Mouse (Mus musculus) forelimb bud, embryonic 11.5 days (tissue): ENCODE data around the gene Cux2.

Experiments
- DNase-seq: peaks from one replicate; pipeline ENCODE4 v3.0.0-alpha.2; 2012; ENCODE audit warnings: low read depth, low spot score

The Cux2 gene

DNA sequence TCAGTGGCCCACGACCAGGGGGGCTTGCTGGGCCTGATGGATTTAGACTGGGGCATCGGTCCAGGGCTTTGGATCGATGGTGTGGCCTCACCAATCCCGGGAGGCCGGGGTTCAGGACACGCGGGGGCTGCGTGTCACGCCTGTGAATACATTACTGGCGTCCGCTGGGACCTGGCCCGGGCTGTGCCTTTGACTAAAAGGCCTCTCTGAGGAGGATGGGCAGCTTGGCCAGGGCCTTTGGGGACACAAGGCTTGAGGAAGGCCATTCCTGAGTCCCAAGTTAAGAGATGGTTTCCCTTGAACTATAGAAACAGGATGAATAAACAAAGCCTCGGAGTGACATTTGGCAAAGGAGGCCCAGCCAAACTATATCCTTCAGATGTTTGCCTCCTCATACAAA is 32.6 kb downstream of the Cux2 start:
- DNase-seq, result no peak

DNA sequence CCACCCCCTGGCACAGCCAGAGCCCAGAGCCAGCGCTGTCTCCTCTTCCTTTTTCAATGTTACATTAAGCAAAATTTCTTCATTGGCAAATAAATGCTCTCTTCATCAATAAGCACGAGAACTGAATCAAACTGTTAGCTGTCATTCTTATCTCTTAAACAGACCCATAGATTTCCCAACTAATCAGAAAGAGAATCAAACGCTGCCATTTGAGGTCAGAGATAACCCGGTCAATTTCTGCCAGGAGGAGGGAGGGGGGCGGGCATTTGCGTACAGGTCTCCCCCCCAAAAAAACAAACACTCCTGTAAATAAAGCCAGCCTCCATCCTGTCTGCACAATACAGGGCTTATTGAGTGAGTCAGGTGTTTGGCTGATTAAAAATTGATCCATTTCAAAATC is 33.2 kb downstream of the Cux2 start:
- no peak for DNase-seq

DNA sequence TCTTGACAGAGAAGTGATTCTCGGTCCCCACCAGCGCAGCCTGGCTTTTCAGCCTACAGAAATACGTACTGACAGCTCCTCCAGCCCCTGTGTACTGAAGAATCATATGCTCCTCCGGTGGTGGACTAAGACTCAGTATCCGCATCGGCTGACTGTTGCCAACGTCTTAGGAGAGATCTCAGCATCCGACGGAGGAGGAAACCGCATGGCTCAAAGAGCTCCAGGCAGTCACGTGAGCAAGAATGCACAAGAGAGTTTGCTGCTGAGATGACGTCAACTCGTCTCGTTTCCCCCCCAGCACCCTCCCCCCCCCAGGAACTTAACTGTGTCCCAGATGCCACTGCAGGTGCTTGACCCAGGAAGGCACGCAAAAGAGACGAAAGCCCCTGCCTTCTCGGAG is 34.8 kb downstream of the Cux2 start:
- no peak for DNase-seq

DNA sequence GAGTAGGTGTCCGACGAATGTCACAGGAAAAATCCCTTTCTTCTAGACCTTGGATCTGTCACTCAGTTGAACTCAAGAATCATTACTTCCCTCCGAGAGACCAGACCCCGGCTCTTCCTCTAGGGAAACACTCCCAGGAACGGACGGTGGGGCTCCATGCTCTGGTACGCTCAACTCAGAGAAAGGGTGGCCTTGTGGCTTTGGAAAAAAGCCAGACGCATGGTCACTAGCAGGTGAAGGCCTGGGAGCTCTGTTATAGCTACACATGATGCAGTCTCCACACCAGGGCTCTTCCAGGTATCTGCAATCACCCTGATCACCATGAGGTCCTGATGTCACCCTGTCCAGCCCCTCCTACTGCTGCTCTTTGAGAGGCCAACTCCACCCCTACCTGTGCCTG is 35.2 kb downstream of the Cux2 start:
- DNase-seq, result no peak

DNA sequence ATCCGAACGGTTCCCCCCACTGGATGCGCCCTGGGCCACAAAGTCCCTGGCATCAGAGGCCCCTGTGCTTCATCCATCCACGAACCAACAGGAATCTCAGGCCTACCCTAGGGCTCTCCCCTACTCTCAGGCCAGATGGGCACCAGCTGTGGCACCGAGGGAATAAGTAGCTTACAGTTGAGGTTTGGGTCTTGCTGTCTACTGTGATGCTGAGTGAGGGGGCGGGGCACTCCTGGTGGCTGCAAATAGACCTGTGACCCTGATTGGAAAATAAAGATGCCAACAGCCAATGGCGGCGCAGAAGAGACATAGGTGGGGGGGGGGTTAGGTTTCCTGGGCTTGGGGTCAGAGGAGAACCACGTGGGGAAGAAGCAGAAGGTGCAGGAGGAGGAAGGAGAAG is 38.6 kb downstream of the Cux2 start:
- DNase-seq, result peak; percentile 34

DNA sequence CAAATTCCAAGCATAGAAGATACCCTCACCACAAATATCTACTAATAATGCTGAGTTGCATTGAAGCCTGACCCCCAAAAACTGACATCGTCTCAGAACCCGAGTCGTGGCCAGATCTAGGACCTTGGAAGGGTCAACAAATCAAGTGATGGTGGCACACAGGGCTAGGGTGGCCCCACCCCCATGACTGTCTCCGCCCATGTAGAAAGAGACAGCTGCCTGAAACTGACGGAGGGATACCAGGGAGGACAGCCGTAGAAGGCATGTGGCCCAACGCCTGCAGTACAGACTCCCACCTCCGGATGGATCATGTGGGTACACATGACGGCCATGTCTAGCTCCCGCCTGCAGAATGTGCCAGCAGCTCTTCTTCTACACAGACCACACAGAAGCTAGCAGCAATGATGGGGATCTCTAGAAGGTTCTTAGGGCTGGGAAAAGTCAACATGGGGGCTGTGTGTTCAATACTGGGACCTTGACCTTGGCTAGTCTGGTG is 41.9 kb downstream of the Cux2 start:
- no peak for DNase-seq

DNA sequence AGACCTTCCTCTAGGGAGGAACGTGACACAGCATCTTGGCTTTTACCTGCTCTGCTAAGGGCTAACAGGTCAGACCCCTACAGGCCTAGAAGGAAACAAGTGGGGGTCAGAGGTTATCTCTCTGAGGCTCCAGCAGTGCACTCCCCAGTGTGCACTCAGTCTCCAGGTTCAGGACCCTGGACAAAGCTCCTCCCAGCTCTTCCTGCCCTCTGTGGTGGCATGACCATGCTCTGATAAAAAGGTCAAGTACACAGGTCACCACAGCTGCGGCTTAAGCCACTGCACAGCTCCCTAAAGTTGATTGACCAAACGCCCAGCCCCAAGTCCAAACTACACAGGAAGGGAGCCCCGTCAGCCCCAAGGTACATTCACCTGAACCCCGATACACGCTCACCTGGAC is 46.4 kb downstream of the Cux2 start:
- DNase-seq, result no peak

DNA sequence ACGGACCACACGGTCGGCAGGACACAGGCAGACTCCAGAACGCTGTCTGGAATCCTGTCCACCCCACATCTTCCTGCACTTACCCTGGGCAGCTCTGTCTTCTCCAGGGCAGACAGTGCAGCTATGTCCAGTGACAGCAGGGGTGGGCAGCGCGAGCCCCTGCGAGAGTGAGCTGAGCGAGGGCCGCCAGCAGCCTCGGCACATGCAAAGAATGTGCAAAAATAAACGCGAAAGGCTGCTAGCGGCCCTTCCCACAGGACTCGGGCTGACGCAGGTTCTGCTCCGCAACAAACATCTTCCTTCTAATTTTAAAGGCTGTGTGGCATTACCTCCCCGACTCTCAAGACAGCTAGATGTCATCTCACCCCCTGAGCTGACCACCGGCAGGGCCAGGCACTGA is 47.8 kb downstream of the Cux2 start:
- DNase-seq, result no peak

DNA sequence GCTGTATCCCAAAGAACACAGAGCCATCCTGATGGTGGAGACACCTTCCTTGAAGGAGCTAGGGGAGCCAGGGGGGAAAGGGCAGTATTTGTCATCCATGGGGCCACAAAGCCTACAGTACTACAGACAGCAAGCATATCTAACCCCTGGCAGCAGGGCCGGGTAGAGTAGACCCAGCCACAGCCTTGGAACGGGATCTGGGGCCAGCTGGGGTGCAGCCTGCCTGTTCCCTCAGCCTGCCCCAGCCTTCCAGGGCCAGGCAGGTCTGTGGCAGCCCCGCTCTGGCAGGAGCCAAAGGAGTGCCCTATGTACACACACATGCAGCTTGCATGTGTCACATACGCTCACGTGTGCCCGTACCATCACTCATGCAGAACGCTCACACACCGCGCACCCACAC is 48.6 kb downstream of the Cux2 start:
- no peak for DNase-seq

DNA sequence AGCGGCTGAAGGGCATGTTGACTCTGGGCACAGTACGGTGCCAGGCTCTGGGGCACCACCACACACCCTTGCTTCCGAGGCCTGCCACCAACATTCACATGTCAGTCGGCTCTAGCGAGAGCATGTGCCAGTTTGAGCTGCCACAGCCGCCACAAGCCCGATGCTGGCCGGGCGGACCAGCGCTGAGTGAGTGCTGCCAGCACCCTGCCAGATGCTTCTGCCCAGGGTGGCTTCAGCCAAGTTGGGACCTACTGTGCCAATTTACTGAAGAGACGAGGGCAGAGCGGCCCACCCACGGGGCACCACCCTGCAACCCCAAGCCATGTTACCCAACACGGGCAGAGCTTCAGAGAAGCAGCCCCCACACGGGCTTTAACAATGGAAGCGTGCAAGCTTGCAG is 49.5 kb downstream of the Cux2 start:
- no peak for DNase-seq

DNA sequence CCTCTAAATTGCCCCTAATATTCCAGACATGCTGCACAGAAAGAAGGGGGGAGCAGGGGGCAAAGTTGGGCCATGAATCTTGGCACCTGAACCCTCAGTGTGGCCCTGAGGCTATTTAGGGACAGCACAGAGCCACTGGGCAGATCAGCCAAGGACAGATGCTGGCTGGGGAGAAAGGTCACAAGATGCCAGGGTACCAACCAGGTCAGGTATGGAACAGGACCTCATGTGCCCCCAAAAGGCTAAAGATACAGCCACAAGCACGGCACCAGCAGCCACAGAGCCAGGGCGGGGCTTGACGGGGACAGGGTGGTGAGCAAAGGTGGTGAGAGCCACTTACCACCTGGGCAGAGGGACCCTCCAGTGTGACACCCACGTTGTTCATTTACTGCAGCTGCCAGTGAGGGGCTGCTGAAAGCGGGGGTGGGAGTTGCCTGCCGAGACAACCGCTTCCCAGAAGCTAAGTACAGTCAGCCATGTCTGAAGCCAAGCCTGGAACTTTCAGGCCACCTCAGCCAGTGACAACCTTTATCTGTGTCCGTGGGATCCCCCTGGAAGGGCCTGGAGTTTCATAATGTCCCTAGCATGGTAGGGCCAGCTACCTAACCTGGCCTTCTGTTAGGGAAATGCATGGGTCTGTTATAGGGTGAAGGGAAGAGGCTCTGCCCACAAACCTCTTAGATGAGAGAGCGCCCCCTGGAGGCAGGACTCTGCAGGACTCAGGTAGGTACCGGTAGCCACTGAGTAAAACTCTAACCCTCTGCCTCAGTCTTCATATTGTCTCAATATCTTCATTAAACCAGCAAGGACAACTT is 50.7 kb downstream of the Cux2 start:
- peak; percentile 73 for DNase-seq

DNA sequence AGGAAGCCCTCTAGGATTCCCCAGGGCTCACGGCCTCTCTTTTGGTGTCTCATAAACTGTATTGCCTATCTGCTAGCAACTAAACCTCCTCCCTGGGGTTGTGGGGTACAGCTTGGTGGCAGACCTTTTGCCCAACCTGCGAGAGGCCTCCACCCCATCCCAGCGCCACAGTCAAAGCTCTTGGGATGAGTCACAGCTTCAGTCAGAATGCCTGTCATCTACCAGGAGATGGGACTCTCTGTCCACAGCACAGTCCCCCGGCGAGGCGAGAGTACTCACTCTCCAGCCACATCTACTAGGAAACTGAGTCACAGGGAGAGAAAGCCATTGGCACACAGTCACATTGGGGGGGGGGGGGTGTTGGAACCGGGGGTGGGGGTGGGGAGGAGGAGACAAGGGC is 51.6 kb downstream of the Cux2 start:
- no peak for DNase-seq

DNA sequence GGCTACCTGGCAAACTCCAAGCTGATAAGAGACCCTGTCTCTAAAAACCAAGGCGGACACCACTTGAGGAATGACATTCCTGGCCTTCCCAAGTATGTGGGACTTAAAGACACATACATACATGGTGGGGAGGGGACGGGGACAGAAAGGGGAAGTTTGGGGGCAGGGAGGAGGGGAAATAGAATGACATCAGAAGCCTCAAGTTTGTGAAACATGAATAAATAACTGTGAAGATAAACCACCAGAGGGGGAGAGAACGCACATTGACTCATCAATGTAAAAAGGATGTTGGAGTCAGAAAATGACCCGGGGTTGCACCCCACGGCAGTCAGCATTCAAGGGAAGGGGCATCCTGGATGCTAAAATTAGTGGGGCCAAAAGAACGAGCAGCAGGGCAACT is 53.2 kb downstream of the Cux2 start:
- no peak for DNase-seq

DNA sequence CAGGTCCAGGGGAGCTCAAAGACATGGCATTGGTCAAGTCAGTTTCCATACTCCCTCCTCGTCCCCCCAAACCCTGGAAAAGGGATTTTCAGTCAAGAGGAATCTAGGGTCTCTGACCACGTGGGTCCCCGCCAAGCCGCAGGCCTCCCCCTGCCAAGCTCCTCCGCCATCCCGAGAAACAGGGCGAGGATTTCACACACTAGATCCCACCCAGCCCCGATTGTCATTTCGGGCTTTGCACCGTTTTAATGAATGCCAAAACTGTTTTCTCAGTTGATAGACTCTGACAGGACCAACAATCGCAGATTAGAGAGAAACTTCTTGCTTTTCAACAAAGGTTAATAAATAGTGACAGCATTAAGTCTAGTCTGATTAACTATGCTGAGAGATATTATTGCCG is 55.1 kb downstream of the Cux2 start:
- DNase-seq, result no peak

DNA sequence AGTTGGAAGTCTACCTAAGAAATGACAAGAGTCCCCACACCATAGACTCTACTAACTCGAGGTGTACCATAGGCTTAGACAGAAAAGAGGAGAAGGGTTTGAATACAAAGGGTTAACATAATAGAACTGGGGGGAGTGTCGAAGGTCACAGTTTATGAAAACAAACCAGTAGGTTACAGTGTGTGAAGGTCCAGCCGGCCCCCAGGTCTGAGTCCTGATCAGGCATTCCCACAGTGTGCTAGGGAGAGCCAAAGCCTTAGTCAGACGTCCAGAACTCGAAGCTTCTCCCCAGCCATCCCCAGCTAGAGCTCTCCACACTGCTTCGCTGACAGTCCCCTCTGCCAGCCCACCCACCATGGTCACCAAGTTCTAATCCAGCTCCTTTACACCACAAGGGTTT is 58.0 kb downstream of the Cux2 start:
- no peak for DNase-seq

DNA sequence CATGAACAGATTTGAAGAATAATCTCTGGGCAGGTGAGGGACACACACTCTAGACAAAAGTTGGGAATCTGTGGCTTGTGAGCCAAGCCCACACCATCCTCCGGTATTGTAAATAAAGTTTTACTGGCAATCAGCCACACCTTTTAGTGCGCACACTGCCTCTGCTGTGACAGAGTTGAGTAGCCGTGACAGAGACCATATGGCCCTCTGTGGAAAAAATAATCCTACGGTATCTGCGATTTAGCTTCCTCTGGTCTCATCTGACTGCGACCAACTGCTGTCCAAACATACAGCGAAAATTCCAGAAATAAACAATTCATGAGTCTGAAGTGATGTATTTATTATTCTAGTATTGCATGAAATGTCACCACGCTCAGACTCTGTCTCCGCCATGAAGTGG is 64.0 kb downstream of the Cux2 start:
- DNase-seq, result no peak

DNA sequence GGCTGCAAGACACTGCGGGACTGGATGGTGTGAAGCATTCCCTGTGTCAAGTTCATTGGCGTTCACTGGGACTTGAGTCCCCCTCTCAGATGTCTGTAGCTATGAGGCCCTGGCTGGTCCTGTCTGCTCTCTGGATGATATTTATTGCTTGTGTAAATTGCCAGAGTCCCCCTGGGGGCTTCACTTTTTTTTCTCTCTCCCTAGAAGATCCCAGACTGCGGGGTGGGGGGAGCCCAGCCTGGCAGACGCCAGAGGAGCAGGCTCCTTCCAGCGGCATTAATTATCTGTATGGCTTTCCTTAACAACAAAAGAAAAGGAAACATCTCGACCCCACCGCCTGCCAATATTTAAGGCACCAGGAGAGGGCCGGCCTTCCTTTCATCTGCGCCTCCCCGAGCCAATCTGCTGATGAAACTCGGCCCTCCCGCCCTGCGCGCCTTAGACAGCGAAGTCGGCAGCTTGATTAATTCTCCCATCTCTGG is 68.2 kb downstream of the Cux2 start:
- peak; percentile 68 for DNase-seq

DNA sequence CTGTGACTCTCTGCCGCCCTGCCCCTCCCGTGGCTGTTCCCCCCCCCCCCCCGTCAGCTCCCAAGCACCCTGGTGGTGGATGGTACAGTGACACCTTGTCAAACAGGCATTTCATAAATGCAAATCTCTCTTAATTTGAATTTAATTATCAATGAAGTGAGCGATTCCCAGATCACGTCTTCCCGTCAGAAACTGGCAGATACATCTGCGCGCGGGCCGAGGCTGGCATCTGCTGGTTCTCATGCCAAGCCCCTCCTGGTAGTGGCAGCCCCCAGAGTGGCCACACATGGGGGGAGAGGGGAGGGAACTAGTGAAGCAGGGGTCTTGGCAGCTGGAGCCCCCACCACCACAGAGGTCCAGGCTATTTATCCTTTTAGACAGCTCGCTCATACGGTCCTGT is 73.6 kb downstream of the Cux2 start:
- DNase-seq, result no peak

DNA sequence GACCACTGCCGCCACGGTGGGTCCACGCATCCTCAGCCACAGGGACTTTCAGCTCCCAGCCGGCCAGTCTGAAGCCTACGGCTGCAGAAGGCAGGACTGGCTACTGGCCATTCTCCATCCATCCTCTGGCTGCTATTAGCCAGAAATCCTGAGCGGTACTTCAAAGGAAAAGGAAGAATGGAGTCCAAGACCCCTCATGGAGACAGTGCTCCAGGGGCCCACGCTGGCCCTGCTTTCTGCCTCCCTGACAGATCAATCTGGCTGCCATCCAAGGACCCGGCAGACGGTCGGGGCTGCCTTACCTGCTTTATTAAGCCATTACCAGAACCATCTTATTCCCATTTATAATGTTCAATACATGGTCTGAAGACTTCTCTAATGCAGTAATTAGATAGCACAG is 76.4 kb downstream of the Cux2 start:
- no peak for DNase-seq

DNA sequence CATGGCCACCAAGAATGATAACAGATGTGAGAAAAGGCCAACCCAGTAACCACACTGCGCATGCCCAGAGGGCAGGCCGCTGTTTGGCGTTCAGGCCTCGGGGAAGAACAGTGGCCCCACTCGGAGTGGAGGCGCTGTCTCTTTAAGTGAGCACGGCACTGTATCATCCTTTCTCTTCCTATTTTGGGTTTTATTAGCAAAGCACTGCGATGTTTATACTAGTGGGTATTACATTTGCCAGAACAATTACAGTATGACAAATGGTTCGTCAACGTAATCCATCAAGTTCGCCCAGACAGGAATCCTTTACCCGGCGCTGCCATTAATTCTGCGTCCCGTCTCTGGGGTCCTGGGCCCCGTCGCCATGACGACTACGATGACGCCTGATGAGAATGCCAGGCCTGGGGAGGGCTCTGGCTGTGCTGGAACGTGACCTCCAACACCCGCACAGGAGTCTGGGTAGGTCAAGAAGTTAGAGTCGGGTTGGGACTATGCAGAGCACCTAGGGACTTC is 77.2 kb downstream of the Cux2 start:
- peak; percentile 62 for DNase-seq

DNA sequence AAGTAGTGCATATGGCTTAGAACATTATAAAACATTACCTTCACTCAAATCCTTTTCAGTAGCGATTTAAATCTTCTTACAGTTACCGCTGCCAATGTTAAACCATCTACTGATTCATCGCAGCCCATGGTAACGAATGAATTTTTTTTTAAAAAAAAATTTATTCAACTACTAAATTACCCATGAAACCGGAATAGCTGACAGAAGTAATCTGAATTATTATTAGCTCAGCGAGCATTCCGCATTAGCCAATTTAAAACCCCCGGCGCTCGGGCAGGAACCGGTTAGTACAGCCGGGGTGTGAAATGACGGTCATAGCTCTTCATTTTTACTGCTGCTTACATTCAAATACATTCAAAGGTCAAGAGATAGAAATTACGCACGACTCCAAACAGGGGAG is 80.9 kb downstream of the Cux2 start:
- DNase-seq, result no peak

DNA sequence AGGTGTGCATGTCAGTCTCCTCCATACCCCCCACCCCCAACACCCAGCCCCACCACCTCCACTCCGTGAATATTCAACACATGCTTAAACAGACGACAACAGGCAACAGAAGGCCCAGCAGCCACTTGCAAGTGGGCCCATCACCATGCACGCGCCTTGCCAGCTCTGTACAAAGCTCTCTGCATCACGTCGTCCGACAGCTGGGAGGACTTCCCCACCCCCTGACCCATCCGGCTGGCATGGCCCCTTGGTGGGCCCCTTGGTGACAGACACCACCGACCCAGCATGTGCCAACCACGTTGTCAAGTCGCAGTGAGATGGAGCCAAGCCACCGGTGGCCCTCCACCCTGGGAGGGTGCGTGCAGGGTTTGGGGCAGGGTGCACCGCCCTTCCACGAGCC is 81.5 kb downstream of the Cux2 start:
- no peak for DNase-seq

DNA sequence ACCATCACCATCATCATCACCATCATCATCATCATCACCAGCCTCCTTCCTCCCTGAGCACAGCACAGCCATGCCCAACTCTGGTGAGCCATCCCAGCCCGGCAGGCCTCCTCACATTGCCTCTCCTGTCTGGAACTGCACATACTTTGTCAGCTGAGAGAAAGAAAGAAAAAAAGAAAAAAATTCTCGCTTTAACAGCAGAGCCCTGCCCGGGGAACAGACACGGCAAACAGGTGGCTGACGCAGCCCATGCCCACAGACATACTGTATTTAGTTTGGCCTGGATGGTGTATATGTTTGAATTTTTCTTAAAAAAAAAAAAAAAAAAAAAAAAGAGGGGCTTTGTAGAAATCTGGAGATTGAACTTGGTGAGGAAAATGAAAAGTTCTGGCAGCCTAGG is 82.4 kb downstream of the Cux2 start:
- no peak for DNase-seq

DNA sequence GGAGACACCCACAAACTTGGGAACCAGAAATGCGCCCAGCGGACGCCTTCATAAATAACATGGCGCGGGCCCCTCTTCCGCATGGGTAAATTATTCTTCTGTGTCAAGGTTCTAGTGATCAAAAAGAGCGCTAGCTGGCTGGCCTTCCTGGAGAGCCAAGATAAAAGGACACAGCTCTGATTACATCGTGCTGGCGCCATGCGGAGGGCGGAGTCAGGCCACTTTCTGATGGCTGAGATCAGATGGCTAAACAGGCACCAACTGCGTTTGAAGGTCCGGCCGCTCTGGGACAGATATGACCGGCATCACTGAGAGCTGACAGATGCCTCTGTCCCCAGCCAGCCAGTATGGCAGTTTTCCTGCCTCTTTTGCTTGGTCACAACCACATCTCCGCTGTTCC is 83.0 kb downstream of the Cux2 start:
- peak; percentile 49 for DNase-seq
